Mouse (Mus musculus) ES-E14 (cell line): ENCODE results near the gene Gbgt1. TPM values are rescaled to one million over a fixed set of nuclear protein-coding genes. Genes with fewer than 3 reads are reported as not detected.

ENCODE experiments used
- DNase-seq: peaks from one replicate; pipeline ENCODE4 v3.0.0-alpha.2; 2013; ENCODE audit warnings: low read depth, low spot score
- H3K27ac ChIP-seq: 2 replicates; pipeline ENCODE4 v1.5.1; 2012; ENCODE audit warnings: low read depth, mild to moderate bottlenecking, low read length, moderate library complexity, mixed read lengths; ENCODE audit not compliant: poor library complexity, insufficient read depth, severe bottlenecking
- H3K36me3 ChIP-seq: 2 replicates; pipeline ENCODE4 v1.6.1; 2012; ENCODE audit warnings: mild to moderate bottlenecking, low read length, moderate library complexity, mixed read lengths; ENCODE audit not compliant: control insufficient read depth, poor library complexity, insufficient read depth, severe bottlenecking
- H3K4me1 ChIP-seq, 2 experiments: fragments of 150-350 bp in 1 of 2; sonication (generic) in 1 of 2; 2 replicates each; pipeline ENCODE4 v1.6.1; 2012; ENCODE audit warnings: low read length in 2 of 2, mild to moderate bottlenecking in 1 of 2, mixed read lengths in 1 of 2; ENCODE audit not compliant: control insufficient read depth in 2 of 2, insufficient read depth in 2 of 2, poor library complexity in 1 of 2
- H3K4me3 ChIP-seq, 2 experiments: fragments of 150-350 bp in 1 of 2; sonication (generic) in 1 of 2; 2 replicates each; pipeline ENCODE4 v1.5.1; 2012; ENCODE audit warnings: low read length in 2 of 2, low read depth in 1 of 2, mild to moderate bottlenecking in 1 of 2, mixed read lengths in 1 of 2; ENCODE audit not compliant: insufficient read depth in 1 of 2, poor library complexity in 1 of 2, severe bottlenecking in 1 of 2
- H3K9ac ChIP-seq: 2 replicates; pipeline ENCODE4 v1.6.1; 2012; ENCODE audit warnings: low read depth, mild to moderate bottlenecking, low read length, mixed read lengths; ENCODE audit not compliant: poor library complexity, insufficient read depth, severe bottlenecking
- H3K9me3 ChIP-seq: fragments of 150-350 bp; sonication (generic); 2 replicates; pipeline ENCODE4 v1.6.1; 2012; ENCODE audit warnings: low read depth, mild to moderate bottlenecking, low read length; ENCODE audit not compliant: control insufficient read depth, insufficient read depth
- CHD2 ChIP-seq: IDR thresholded peaks from 2 replicates; pipeline ENCODE4 v1.6.1; 2014; ENCODE audit warnings: mild to moderate bottlenecking, low read depth, low read length, inconsistent platforms
- HCFC1 ChIP-seq: IDR thresholded peaks from 2 replicates; pipeline ENCODE4 v1.6.1; 2012; ENCODE audit warnings: low read length, inconsistent platforms, borderline replicate concordance; ENCODE audit not compliant: insufficient read depth
- MAFK ChIP-seq: IDR thresholded peaks from 2 replicates; pipeline ENCODE4 v1.6.1; 2014; ENCODE audit warnings: mild to moderate bottlenecking, low read depth, low read length, inconsistent platforms; ENCODE audit not compliant: insufficient read depth
- ZC3H11A ChIP-seq: IDR thresholded peaks from 2 replicates; pipeline ENCODE4 v1.6.1; 2012; ENCODE audit warnings: low read depth, mild to moderate bottlenecking, inconsistent platforms, low read length, borderline replicate concordance
- ZNF384 ChIP-seq: IDR thresholded peaks from 2 replicates; pipeline ENCODE4 v1.6.1; 2012; ENCODE audit warnings: low read depth, low read length, inconsistent platforms
- in situ Hi-C, 2 experiments: fragments of 600-800 bp; cut with MboI; formaldehyde crosslinking; loops; one replicate each; pipeline ENCODE4 v1.15.1; 2025; ENCODE audit warnings: low sequenced_read_pairs in 2 of 2, inconsistent platforms in 1 of 2; ENCODE audit not compliant: unreplicated experiment in 2 of 2
- total RNA-seq: library from RNA; depleted of rRNA; stranded (reverse); fragments of 300-350 nt; gene quantifications from 2 replicates; pipeline ENCODE4 v1.2.3, GENCODE M21; 2012; rRNA removed

The Gbgt1 gene
- total RNA-seq: 1.4 and 3.1 TPM in 2 replicates

DNA sequence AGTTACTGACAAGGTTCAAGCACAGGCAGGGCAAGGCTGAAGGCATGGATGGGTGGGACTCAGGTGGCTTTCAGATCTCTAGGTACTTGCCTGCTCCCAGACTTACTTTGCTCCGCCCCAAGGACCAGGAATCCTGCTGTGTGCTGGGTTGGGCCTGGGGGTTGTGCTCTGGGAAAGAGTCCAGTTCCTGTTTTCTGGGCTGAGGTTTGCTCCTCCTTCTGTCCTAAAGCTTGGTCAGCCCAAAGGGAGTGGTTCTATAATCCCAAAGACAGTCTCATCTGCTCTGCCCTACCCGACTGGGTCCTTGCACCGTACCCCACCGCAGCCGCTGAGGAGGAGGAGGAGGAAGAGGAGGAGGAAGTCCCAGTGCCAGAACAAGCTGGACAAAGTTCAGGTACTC is at the start of gene Gbgt1:
TSS of gene Gbgt1 (plus strand) at position 221 of the 400 bp plus-strand sequence.
- Histone ChIP-seq H3K36me3 (no peaks in the 10 kb centered on the region), H3K9me3 (peaks cover 3% of the 10 kb centered on the region; the same call in 1 of the 2 replicates), H3K4me3 (no peak within 1 kb of the TSS), H3K9ac (no peak within 1 kb of the TSS), H3K4me1 (peaks cover 0 to 3% of the 10 kb centered on the region in 2 experiments; a peak in 1 of 4 replicates), H3K27ac (no peak within 1 kb of the TSS)
- in situ Hi-C loops: no loop called here
- TF ChIP-seq CHD2 (no peak), HCFC1 (no peak), ZNF384 (no peak), ZC3H11A (no peak), MAFK (no peak)
- DNase-seq: no peak

DNA sequence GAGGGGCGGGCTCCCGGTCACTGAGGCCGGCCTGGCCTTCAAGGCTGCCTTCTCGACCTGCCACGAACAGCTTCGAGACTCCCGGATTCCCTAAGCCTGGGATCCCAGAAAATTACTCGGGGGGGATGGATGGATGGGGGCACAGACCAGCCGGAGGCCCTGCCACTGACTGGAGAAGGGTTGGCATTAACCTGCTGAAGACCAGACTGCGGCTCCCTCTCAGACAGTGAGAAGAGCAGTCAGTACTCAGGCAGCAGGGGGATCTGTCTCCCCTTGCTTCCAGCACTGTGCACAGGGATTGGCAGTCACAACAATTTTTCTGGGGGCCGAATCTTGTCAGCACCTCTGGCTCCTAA is 49.4 kb upstream of the Gbgt1 start:
- H3K36me3 ChIP-seq: no peaks in the 10 kb centered on the region
- H3K9me3 ChIP-seq: no peaks in the 10 kb centered on the region
- H3K4me1 ChIP-seq: no peaks in the 10 kb centered on the region; a peak in 1 of 4 replicates
- H3K27ac ChIP-seq: no peak overlapping the region
- DNase-seq: no peak
- no peak for TF ChIP-seq ZNF384
- TF ChIP-seq ZC3H11A: no peak
- no peak for TF ChIP-seq CHD2
- TF ChIP-seq HCFC1: no peak
- TF ChIP-seq MAFK: no peak
- peak overlapping the region; percentile 77 to 82 for H3K4me3 ChIP-seq
- H3K9ac ChIP-seq: peak overlapping the region; percentile 81
- in situ Hi-C loops: no loop called here

DNA sequence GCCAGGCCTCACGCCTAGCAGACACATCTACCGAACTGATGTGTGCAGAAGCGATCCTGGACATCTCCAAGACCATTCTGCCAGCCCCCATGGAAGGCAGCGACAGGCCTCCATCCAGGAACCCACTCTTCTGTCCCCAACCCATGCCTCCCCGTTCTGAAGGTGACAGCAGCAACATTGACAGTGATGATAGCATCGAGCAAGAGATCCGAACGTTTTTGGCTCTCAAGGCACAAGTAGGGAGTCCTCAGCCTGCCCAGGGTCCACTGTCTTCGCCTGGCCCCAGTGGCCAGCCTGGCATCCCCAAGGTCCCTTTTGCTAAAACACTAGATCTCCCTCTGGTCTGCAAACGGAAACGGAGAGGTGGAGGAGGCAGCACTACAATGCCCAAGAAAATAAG is 45.0 kb upstream of the Gbgt1 start:
- Histone ChIP-seq H3K9ac (no peak overlapping the region), H3K36me3 (no peaks in the 10 kb centered on the region; the same call in 1 of the 2 replicates), H3K4me1 (peaks cover 0 to 4% of the 10 kb centered on the region in 2 experiments; a peak in 1 of 4 replicates), H3K27ac (no peak overlapping the region), H3K9me3 (no peaks in the 10 kb centered on the region), H3K4me3 (no peak overlapping the region)
- DNase-seq: no peak
- no peak for TF ChIP-seq HCFC1
- TF ChIP-seq CHD2: no peak
- TF ChIP-seq ZC3H11A: no peak
- TF ChIP-seq MAFK: no peak
- no peak for TF ChIP-seq ZNF384
- in situ Hi-C loops: no loop called here

DNA sequence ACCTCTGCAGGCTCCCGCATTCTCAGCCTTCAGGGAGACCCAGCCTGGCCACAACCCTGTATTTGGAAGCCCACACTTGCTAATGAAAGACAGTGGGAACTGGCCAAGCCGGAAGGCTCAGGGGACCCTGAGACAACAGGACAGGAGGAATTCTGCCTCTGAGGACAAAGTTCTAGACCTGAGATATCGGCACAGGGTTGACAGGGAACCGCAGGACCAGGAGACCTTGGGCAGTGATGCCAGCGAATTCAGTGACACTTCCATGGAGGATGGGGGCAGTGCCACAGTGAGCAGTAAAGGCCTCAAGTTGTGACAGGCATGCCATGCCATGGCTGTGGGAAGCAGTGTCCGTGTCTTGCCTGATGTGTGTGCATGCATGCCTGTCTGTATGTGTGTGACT is 43.2 kb upstream of the Gbgt1 start:
- DNase-seq: no peak
- Histone ChIP-seq H3K36me3 (no peaks in the 10 kb centered on the region; the same call in 1 of the 2 replicates), H3K4me3 (no peak overlapping the region), H3K9me3 (no peaks in the 10 kb centered on the region), H3K27ac (no peak overlapping the region), H3K9ac (no peak overlapping the region), H3K4me1 (peaks cover 0 to 4% of the 10 kb centered on the region in 2 experiments; a peak in 1 of 4 replicates)
- in situ Hi-C loops: no loop called here
- TF ChIP-seq ZNF384: no peak
- no peak for TF ChIP-seq ZC3H11A
- no peak for TF ChIP-seq CHD2
- no peak for TF ChIP-seq MAFK

DNA sequence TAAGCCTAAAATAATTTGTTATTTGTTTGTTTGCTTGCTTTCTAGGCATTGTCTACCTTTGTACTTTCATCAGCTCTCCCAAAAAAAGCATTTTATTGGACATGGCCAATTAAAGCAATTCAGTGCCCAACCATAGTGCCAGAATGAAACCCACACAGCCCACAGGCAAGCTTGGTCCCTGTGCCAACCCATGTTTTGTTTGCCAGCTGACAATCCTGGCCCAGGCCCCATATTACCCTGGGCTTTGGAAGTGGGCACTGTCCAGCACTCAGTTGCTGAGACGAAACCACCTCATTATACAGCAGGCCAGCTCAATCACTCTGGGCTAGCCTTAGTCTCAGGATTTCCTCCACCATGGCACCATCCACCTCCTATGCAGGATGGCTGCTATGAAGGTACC is 40.1 kb upstream of the Gbgt1 start:
- peaks cover under 1% of the 10 kb centered on the region; the same call in 1 of the 2 replicates for H3K36me3 ChIP-seq
- H3K4me3 ChIP-seq: no peak overlapping the region
- no peak for TF ChIP-seq ZNF384
- no peak for TF ChIP-seq HCFC1
- no peak for TF ChIP-seq MAFK
- TF ChIP-seq CHD2: no peak
- TF ChIP-seq ZC3H11A: no peak
- no peak for DNase-seq
- H3K27ac ChIP-seq: no peak overlapping the region
- H3K4me1 ChIP-seq: peaks cover 0 to 4% of the 10 kb centered on the region in 2 experiments; a peak in 1 of 4 replicates
- in situ Hi-C loops: no loop called here
- H3K9me3 ChIP-seq: no peaks in the 10 kb centered on the region
- H3K9ac ChIP-seq: no peak overlapping the region
